Mouse (Mus musculus) CH12.LX (cell line): ENCODE measurements around the gene Casz1.

ENCODE experiments used
- BHLHE40 ChIP-seq: IDR thresholded peaks from 2 replicates; pipeline ENCODE4 v1.6.1; 2011; ENCODE audit warnings: mild to moderate bottlenecking, low read depth, low read length, improper control_type of control experiment
- CHD1 ChIP-seq: IDR thresholded peaks from 2 replicates; pipeline ENCODE4 v1.6.1; 2012; ENCODE audit warnings: low read depth, low read length, improper control_type of control experiment, inconsistent platforms
- CTCF ChIP-seq, 2 experiments: IDR thresholded peaks in 1 of 2; conservative IDR thresholded peaks in 1 of 2; 2 replicates each; pipeline ENCODE4 v1.5.1; 2011 to 2012; ENCODE audit warnings: low read depth in 2 of 2, low read length in 2 of 2, improper control_type of control experiment in 1 of 2, inconsistent platforms in 1 of 2, mild to moderate bottlenecking in 1 of 2, moderate library complexity in 1 of 2
- EP300 ChIP-seq: IDR thresholded peaks from 2 replicates; pipeline ENCODE4 v1.6.1; 2011; ENCODE audit warnings: low read length, improper control_type of control experiment
- HCFC1 ChIP-seq: IDR thresholded peaks from 2 replicates; pipeline ENCODE4 v1.6.1; 2012; ENCODE audit warnings: low read depth, mild to moderate bottlenecking, inconsistent platforms, low read length, improper control_type of control experiment
- MAFK ChIP-seq: IDR thresholded peaks from 2 replicates; pipeline ENCODE4 v1.6.1; 2011; ENCODE audit warnings: low read length, improper control_type of control experiment; ENCODE audit not compliant: insufficient replicate concordance
- MXI1 ChIP-seq: IDR thresholded peaks from 2 replicates; pipeline ENCODE4 v1.6.1; 2011; ENCODE audit warnings: mild to moderate bottlenecking, low read depth, low read length, improper control_type of control experiment
- POLR2A ChIP-seq: IDR thresholded peaks from 2 replicates; pipeline ENCODE4 v1.6.1; 2011; ENCODE audit warnings: low read depth, mild to moderate bottlenecking, improper control_type of control experiment, low read length
- USF2 ChIP-seq: conservative IDR thresholded peaks from 2 replicates; pipeline ENCODE4 v1.6.1; 2011; ENCODE audit warnings: low read depth, low read length, improper control_type of control experiment
- ZKSCAN1 ChIP-seq: IDR thresholded peaks from 2 replicates; pipeline ENCODE4 v1.6.1; 2012; ENCODE audit warnings: low read depth, inconsistent platforms, low read length, improper control_type of control experiment, borderline replicate concordance
- ZMIZ1 ChIP-seq: IDR thresholded peaks from 2 replicates; pipeline ENCODE4 v1.6.1; 2012; ENCODE audit warnings: low read depth, mild to moderate bottlenecking, inconsistent platforms, low read length, improper control_type of control experiment
- ZNF384 ChIP-seq: IDR thresholded peaks from 2 replicates; pipeline ENCODE4 v1.6.1; 2012; ENCODE audit warnings: low read depth, low read length, improper control_type of control experiment, inconsistent platforms

- no peak for TF ChIP-seq CTCF (conservative IDR thresholded peaks at IDR 0.05 in 1 of 2, IDR thresholded peaks at IDR 0.05 in 1 of 2; ENCODE audit: low read depth in 2 of 2, low read length in 2 of 2)
- TF ChIP-seq POLR2A, result no peak
- no peak for TF ChIP-seq CHD1
- TF ChIP-seq EP300, result no peak
- no peak for TF ChIP-seq ZNF384
- TF ChIP-seq ZKSCAN1, result no peak
- TF ChIP-seq ZMIZ1, result no peak
- TF ChIP-seq BHLHE40, result no peak
- no peak for TF ChIP-seq MAFK
- TF ChIP-seq USF2, result no peak
- TF ChIP-seq HCFC1, result no peak
- TF ChIP-seq MXI1, result no peak
Observed at GRCm38 (mm10) chr4:148818161-148818560, 13.9 kb downstream of the Casz1 start.
